Mouse (Mus musculus): Measurements from ENCODE around the gene Trmt44. TPM values are rescaled to one million over a fixed set of nuclear protein-coding genes. Genes with fewer than 3 reads are reported as not detected.

The Trmt44 gene
- polyA plus RNA-seq, 1 experiment, result 7.3 TPM

DNA sequence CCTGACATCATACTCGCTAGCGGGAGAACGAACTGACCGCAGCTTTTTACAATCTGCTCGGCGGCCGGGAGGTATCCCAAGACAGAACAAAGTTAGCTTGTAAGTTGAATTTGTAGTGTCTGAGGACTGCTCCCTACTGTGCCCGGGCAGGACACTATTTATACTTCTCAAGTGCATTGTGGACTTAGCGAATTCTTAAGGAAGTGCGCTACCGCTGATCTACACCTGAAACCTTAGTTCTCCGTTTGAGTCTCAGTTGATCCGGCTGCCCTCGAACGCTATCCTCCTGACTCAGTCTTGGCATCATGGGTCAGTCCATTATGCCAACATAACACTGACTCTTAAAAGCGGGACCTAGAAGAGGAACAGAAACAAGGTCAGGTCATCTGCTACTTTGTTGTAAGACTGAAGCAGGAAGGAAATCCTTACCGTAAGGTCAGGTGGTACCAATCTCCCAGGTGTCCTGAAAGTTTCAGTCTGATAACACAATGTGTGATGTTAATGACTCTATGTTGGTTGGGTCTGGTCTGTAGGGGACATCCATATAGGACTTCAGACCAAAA is 8.4 kb upstream of the Trmt44 start:
- no peak for TF ChIP-seq CTCF (IDR thresholded peaks at IDR 0.05; ENCODE audit: borderline replicate concordance, extremely low read depth, insufficient read depth, insufficient read length)
- TF ChIP-seq POLR2A (IDR thresholded peaks at IDR 0.05; ENCODE audit: borderline replicate concordance, extremely low read depth, insufficient read depth, insufficient read length, poor library complexity, severe bottlenecking), result no peak

DNA sequence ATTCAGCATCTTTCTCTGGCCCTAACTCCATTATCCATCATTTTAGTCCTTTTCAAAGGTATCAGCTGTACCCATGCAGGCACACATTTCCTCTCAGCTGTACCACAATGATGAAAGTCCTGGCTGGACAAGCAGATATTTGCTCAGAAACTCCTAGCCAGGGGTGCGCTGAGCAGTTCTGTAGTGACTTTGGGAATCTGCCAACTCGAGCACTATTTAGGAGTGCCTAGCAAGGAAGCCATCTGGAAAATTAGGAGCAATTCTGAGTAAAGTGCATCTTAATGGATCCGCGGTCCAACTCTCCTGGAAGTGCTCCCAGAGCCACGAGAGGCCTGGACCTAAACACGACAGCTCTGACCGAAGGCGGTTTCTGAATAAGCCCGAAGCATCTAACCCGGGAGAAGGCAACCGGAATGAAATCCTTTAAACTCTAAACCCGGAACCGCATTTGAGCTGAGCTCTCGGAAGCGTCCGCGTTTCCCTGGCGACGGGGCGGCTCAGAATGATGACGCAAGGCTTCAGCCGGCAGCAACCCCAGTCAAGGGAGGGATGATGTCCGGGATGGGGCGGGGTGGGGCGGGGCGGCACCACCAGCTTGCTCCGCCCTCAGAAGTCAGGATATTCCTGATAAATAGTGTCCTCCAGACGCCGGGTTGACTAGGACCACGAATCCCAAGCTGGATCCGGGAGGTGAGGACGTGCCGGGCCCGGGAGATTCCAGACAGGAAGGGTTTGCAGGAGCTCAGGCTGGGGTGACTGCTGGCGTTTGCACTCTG is 7.8 kb upstream of the Trmt44 start, which contains the start of gene Acox3:
Acox3 (plus strand) TSS at position 596 of the 776 bp plus-strand sequence.
- TF ChIP-seq POLR2A (IDR thresholded peaks at IDR 0.05; ENCODE audit: borderline replicate concordance, extremely low read depth, insufficient read depth, insufficient read length, poor library complexity, severe bottlenecking) (0 out of 2 replicates have a peak, but pooled peaks have one; percentile 15), CTCF (IDR thresholded peaks at IDR 0.05; ENCODE audit: borderline replicate concordance, extremely low read depth, insufficient read depth, insufficient read length) (no peak)
- DNase-seq (ENCODE audit: low read depth), result peak; percentile 99

More for the DNA sequence above, 8.4 kb upstream of the Trmt44 start:
- DNase-seq (ENCODE audit: low read depth), result no peak

DNA sequence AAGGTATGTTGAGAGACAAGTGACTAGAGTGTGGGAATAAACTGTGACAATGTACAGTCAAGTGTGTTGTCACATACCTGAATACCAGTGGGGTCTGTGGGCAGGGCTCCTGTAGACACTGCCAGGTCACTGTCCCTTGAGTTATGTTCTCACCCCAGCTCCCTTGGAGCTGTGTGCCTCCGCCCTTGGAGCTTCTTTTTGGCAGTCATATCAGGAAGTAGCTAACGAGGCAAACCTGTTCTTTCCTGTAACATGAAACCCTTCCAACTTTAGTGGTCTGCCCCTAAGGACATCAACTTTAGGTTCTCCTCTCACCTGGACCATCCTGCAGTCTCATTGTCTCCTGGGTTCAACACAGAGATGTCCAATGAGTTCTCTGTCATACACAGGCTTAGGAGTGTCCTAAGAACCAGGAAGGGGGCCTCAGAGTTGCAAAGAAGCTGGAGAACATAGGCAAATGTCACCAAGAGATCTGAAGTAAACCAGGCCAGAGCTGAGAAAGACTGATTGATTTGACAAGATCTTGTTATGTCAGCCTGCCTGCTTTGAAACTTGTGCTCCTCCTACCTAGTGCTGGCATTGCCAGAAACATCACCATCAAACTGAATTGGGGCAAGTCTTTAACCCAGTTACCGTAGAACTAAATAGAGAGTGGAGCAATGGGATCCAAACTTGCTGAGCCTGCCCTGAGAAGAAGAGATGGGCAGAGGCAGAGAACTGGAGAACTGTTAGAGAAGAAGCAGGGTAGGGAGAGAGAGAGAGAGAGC is 5.5 kb upstream of the Trmt44 start:
- no peak for DNase-seq (ENCODE audit: low read depth)
- no peak for TF ChIP-seq POLR2A (IDR thresholded peaks at IDR 0.05; ENCODE audit: borderline replicate concordance, extremely low read depth, insufficient read depth, insufficient read length, poor library complexity, severe bottlenecking)
- TF ChIP-seq CTCF (IDR thresholded peaks at IDR 0.05; ENCODE audit: borderline replicate concordance, extremely low read depth, insufficient read depth, insufficient read length), result no peak

DNA sequence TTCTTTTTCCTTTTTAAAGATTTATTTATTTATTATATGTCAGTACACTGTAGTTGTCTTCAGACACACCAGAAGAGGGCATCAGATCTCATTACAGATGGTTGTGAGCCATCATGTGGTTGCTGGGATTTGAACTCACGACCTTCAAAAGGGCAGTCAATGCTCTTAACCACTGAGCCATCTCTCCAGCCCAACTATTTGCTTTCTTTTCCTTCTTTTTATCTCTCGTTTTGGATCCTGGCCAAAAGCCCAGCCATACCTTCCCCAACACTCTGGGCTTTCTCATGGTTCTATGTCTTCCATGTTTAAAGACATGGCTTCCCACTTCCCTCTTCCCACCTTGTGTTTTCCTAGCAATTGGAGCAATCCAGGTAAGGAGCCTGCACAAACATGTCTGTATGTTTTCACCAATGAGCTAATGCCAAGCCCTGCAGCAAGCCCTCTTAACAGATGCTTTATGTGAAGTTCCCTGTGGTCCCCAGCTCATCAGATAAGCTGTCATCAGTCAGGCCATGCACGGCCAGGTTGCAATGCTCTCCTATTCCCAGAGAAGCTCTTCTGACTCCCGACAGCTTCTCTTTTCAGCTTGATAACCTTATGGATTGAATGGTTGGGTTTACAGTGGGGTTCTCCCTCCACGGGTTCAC is 4.5 kb upstream of the Trmt44 start:
- no peak for TF ChIP-seq POLR2A (IDR thresholded peaks at IDR 0.05; ENCODE audit: borderline replicate concordance, extremely low read depth, insufficient read depth, insufficient read length, poor library complexity, severe bottlenecking)
- no peak for TF ChIP-seq CTCF (IDR thresholded peaks at IDR 0.05; ENCODE audit: borderline replicate concordance, extremely low read depth, insufficient read depth, insufficient read length)

DNA sequence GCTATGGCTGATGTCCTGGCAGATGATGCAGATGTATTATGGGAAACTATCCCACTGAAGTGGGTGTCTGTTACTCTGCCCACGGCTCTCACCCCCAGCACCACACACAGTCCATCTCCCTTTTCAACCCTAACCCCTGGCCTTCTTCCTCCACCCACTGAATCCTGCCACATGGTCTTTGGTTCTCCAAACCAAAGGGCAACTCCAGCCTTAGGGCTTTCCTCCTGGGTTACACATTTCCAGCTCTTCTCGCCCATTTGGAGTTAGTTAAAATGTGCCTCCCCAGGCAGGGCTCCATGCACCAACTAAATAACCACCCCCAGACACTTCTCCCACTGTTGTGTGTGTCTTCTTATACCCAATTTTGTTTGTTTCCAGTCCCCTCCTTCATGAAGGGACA is 3.5 kb upstream of the Trmt44 start:
- DNase-seq (ENCODE audit: low read depth), result no peak
- no peak for TF ChIP-seq POLR2A (IDR thresholded peaks at IDR 0.05; ENCODE audit: borderline replicate concordance, extremely low read depth, insufficient read depth, insufficient read length, poor library complexity, severe bottlenecking)
- TF ChIP-seq CTCF (IDR thresholded peaks at IDR 0.05; ENCODE audit: borderline replicate concordance, extremely low read depth, insufficient read depth, insufficient read length), result no peak

More for the DNA sequence above, 4.5 kb upstream of the Trmt44 start:
- DNase-seq (ENCODE audit: low read depth), result no peak

DNA sequence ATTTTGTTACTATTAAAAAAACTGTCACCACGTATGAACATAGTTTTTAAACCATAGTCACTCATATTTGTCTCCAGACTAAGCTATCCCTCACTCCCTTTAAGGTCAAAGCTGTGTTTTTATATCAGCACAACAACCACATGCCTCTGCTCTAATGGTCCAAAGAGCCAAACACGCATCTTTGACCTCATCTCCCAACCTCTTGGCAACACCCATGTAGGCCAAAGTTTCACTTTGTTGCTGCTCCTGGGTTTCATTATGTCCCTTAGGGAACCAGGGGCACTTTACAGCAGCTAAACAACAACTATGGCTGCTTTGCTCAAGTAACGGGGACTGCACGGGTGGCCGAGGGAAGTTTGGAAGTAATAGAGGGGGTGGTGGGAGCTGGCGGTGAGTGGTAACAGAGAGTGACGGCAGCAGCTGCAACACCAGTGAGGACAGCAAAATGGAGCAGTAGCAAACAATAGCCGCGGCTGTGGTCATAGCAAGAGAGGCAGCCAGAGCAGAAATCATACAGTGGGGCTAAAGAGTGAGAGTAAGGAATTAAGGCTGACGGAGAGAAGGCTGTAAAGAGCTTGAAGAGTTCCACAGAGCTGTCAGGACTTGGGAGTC is 1.6 kb upstream of the Trmt44 start:
- no peak for TF ChIP-seq CTCF (IDR thresholded peaks at IDR 0.05; ENCODE audit: borderline replicate concordance, extremely low read depth, insufficient read depth, insufficient read length)
- DNase-seq (ENCODE audit: low read depth), result no peak

DNA sequence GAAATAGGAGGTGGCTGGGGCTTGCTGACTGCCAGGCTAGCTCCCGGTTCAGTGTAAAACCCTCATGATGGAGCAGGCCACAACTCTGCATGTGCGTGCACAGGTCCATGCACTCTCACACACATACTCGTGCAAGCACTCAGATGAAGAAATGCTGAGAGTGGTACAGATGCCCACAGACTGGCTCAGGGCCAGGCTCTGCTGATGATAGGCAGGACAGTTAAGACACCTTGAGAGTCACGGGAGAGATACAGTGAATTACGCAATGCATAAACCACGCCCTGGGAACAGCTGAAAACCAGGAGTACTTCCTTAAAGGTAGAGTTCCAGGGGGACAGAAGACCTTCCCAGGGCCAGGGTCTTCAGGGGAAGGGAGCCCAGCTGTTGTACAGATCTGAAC is 3.3 kb downstream of the Trmt44 start:
- TF ChIP-seq CTCF (IDR thresholded peaks at IDR 0.05; ENCODE audit: borderline replicate concordance, extremely low read depth, insufficient read depth, insufficient read length) (no peak), POLR2A (IDR thresholded peaks at IDR 0.05; ENCODE audit: borderline replicate concordance, extremely low read depth, insufficient read depth, insufficient read length, poor library complexity, severe bottlenecking) (no peak)
- DNase-seq (ENCODE audit: low read depth), result no peak

DNA sequence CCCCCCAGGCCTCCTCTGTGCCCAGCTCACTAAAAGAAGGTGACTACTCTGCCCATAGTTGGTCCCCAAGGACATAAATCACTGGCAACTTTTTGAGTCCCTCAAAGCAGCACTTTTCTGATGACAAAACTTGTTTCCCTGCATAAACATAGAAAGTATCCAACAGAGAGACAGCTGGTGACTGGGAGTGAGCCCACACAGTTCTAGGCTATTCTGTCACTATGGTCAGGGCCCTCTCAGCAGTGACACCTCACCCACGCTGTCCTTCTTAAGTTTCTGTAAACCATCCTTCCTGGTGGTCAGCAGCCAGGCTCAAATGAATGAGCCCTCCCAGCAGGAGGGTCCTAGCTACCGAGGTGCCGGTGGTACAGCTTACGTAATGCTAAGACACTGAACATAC is 8.2 kb downstream of the Trmt44 start:
- TF ChIP-seq POLR2A (IDR thresholded peaks at IDR 0.05; ENCODE audit: borderline replicate concordance, extremely low read depth, insufficient read depth, insufficient read length, poor library complexity, severe bottlenecking), result no peak
- TF ChIP-seq CTCF (IDR thresholded peaks at IDR 0.05; ENCODE audit: borderline replicate concordance, extremely low read depth, insufficient read depth, insufficient read length), result no peak

DNA sequence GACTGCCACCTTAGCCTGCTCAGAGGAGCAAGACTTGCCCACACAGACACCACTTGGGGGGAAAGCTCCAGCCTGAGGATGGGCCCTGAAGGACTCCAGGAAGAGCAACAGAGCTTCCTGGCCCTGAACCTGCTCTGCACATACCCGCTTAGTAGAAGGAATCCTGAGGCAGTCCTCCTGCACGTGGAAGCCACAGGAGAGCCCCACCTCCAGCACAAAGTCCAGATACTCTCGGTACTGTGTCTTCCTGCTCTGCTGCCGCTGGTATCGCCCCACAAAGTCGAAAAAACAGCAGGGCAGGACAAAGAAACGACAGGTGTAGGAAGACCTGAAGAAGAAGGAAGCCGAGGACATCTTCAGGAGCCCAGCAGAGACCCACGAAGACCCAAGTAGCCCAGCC is 9.7 kb downstream of the Trmt44 start:
- DNase-seq (ENCODE audit: low read depth), result no peak
- no peak for TF ChIP-seq POLR2A (IDR thresholded peaks at IDR 0.05; ENCODE audit: borderline replicate concordance, extremely low read depth, insufficient read depth, insufficient read length, poor library complexity, severe bottlenecking)
- no peak for TF ChIP-seq CTCF (IDR thresholded peaks at IDR 0.05; ENCODE audit: borderline replicate concordance, extremely low read depth, insufficient read depth, insufficient read length)

More for the DNA sequence above, 8.2 kb downstream of the Trmt44 start:
- DNase-seq (ENCODE audit: low read depth), result no peak

DNA sequence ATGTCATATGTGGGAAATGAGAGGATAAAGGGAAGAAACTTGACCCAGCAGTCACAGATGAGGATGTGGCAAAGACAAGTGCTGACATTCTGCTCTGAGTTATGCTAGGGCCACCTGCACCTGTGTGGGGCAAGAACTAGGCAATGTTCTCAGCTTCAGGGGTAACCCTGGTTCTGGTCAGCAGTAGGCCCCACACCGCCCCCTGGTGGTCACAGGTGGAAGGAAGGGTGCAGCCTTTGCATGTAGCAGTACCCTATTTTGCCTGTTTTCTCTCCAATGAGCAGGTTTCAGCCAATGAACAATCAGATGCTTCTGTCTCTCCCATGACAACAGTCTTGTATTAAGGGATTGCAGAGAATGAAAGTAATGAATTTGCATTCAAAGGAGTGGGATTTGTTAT is 11.4 kb downstream of the Trmt44 start:
- TF ChIP-seq CTCF (IDR thresholded peaks at IDR 0.05; ENCODE audit: borderline replicate concordance, extremely low read depth, insufficient read depth, insufficient read length) (peak; percentile 94), POLR2A (IDR thresholded peaks at IDR 0.05; ENCODE audit: borderline replicate concordance, extremely low read depth, insufficient read depth, insufficient read length, poor library complexity, severe bottlenecking) (no peak)
- DNase-seq (ENCODE audit: low read depth), result peak; percentile 74

DNA sequence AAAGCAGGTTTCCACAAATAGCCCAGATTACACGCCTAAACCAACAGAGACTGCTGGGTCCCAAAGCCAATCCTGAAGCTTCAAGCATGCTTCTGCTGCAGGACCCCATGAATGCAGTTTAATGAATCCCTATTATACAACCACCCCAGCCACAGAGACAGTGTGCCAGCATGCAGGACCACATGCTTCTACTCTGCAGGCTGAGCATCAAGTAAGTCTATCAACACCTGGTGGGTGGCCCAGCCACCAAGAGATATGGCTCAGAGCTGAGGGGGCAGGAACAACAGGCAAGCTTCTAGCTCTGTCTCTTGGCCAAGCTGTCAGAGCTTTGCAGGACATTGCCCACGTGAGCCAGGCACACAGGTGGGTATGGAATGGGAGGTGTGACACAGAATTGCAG is 12.3 kb downstream of the Trmt44 start:
- no peak for TF ChIP-seq POLR2A (IDR thresholded peaks at IDR 0.05; ENCODE audit: borderline replicate concordance, extremely low read depth, insufficient read depth, insufficient read length, poor library complexity, severe bottlenecking)
- no peak for TF ChIP-seq CTCF (IDR thresholded peaks at IDR 0.05; ENCODE audit: borderline replicate concordance, extremely low read depth, insufficient read depth, insufficient read length)
- no peak for DNase-seq (ENCODE audit: low read depth)

Measured in brain, embryonic 14.5 days (tissue).